Mouse (Mus musculus): ENCODE measurements at regions not wholly inside any gene's neighbourhood (a gene's known extent, or its start where the extent isn't known, plus 50 kb on each side); places are given as distances from the start of the nearest gene placed in this dataset.

DNA sequence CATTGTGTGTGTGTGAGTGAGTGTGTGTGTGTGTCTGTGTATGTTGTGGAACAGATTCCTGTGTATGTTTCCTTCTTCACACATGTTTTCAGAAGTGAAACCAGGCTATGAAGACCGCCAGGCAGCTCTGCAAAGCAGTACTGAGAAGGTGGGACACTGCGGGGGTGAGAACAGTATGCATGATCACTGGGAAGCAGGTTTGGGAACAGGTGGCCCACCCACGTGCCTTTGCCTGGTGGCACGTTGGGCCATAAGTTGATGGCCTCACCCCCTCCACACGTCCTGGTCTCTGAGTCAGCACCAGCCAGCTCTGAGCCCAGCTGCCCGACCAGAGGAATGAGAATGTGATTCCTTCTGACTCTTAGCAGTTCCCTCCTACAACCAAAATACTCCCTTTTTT is 89.2 kb upstream of the Rasgrp1 start:
- Histone ChIP-seq H3K36me3 (ENCODE audit: control insufficient read depth, insufficient read depth) (no peaks in the 10 kb centered on the region), H3K79me3 (ENCODE audit: low read depth) (no peaks in the 10 kb centered on the region), H3K27me3 (ENCODE audit: control insufficient read depth, insufficient read depth, insufficient read length) (peaks cover 12% of the 10 kb centered on the region), H3K4me3 (ENCODE audit: insufficient read depth, poor library complexity, severe bottlenecking) (no peak overlapping the region), H3K79me2 (ENCODE audit: control insufficient read depth, insufficient read depth) (no peaks in the 10 kb centered on the region), H3ac (ENCODE audit: control insufficient read depth, insufficient read length, low read depth) (peak overlapping the region; percentile 38)
- TF ChIP-seq MYOG (IDR thresholded peaks at IDR 0.05; ENCODE audit: control insufficient read depth, extremely low read depth, insufficient read length): no peak
- no peak for TF ChIP-seq CEBPB (IDR thresholded peaks at IDR 0.05; ENCODE audit: low read depth)
- no peak for TF ChIP-seq MYOD1 (IDR thresholded peaks at IDR 0.05; ENCODE audit: control insufficient read depth, insufficient read length, low read depth)
- TF ChIP-seq CTCF (IDR thresholded peaks at IDR 0.05; ENCODE audit: control insufficient read depth, insufficient read depth, insufficient read length): no peak
- TF ChIP-seq FOSL1 (IDR thresholded peaks at IDR 0.05; ENCODE audit: insufficient read depth, low read length, poor library complexity, severe bottlenecking): no peak
- TF ChIP-seq USF1 (IDR thresholded peaks at IDR 0.05; ENCODE audit: low read depth): no peak
- TF ChIP-seq MAX (IDR thresholded peaks at IDR 0.05): no peak

DNA sequence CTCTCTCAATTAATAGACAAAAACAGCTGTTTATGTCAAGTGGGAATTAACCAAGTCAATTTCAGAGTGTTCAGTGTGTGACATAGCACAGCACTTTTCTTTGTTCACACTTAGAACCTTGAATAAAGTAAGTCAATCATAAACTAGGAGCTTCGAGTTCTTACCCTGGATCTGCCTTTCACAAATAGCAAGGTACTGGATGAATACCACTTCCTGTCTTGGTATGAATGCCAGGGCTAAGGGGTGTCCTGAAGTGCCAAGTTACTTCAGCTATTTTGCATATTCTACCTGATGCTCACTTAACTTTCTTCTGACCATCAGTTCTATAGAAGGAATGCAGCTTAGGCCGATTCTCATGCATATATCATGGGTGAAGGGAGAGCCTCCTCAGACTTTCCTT is 90.1 kb upstream of the Rasgrp1 start:
- TF ChIP-seq MYOG (IDR thresholded peaks at IDR 0.05; ENCODE audit: control insufficient read depth, extremely low read depth, insufficient read length): no peak
- no peak overlapping the region for H3K4me3 ChIP-seq (ENCODE audit: insufficient read depth, poor library complexity, severe bottlenecking)
- H3K36me3 ChIP-seq (ENCODE audit: control insufficient read depth, insufficient read depth): no peaks in the 10 kb centered on the region
- H3K79me3 ChIP-seq (ENCODE audit: low read depth): no peaks in the 10 kb centered on the region
- no peak overlapping the region for H3ac ChIP-seq (ENCODE audit: control insufficient read depth, insufficient read length, low read depth)
- peaks cover 12% of the 10 kb centered on the region for H3K27me3 ChIP-seq (ENCODE audit: control insufficient read depth, insufficient read depth, insufficient read length)
- no peaks in the 10 kb centered on the region for H3K79me2 ChIP-seq (ENCODE audit: control insufficient read depth, insufficient read depth)

DNA sequence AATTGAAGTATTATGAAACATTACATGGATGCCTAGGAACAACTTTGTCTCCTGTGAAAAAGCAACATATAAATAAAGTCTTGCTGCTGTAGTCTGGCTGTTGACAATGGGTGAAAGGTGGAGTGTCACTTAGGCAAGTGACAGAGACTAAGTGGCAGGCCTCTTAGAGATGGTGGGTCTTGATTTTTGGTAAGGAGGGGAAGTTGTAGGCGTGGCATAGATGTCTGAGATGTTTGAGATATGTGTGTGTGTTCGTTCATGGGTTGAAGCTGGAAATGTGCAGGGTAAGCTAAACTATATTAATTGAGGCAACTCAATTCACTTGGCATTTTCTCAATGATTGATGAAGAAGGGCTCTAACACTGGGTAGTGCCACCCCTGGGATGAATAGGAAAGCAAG is 90.7 kb upstream of the Rasgrp1 start:
- Histone ChIP-seq H3K79me3 (ENCODE audit: low read depth) (no peaks in the 10 kb centered on the region), H3K4me3 (ENCODE audit: insufficient read depth, poor library complexity, severe bottlenecking) (no peak overlapping the region), H3K27me3 (ENCODE audit: control insufficient read depth, insufficient read depth, insufficient read length) (peaks cover 12% of the 10 kb centered on the region), H3K79me2 (ENCODE audit: control insufficient read depth, insufficient read depth) (no peaks in the 10 kb centered on the region), H3ac (ENCODE audit: control insufficient read depth, insufficient read length, low read depth) (no peak overlapping the region), H3K36me3 (ENCODE audit: control insufficient read depth, insufficient read depth) (no peaks in the 10 kb centered on the region)
- no peak for TF ChIP-seq MAX (IDR thresholded peaks at IDR 0.05)
- TF ChIP-seq USF1 (IDR thresholded peaks at IDR 0.05; ENCODE audit: low read depth): no peak
- no peak for TF ChIP-seq CEBPB (IDR thresholded peaks at IDR 0.05; ENCODE audit: low read depth)
- TF ChIP-seq MYOD1 (IDR thresholded peaks at IDR 0.05; ENCODE audit: control insufficient read depth, insufficient read length, low read depth): no peak
- TF ChIP-seq FOSL1 (IDR thresholded peaks at IDR 0.05; ENCODE audit: insufficient read depth, low read length, poor library complexity, severe bottlenecking): no peak
- TF ChIP-seq MYOG (IDR thresholded peaks at IDR 0.05; ENCODE audit: control insufficient read depth, extremely low read depth, insufficient read length): no peak

DNA sequence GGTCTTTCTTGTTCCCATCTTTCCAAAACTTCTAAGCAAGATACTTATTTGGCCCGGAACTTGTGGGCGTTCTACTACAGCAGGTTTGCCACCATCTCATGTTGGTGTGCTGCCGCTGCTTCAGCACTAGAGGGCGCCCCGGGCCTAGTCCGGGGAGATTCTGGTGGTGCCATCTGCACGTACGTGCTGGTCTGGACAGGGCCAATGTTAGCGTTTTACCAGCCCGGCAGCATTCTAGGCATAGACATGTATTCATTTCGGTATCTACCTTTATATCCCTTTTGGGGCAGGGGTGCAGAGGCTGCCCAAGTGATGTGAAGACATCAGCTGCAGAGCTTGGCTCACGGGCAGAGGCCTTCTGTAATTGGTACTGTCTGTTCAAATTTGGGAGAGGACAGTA is 95.3 kb upstream of the Rasgrp1 start:
- no peaks in the 10 kb centered on the region for H3K27me3 ChIP-seq (ENCODE audit: control insufficient read depth, insufficient read depth, insufficient read length)
- no peaks in the 10 kb centered on the region for H3K79me2 ChIP-seq (ENCODE audit: control insufficient read depth, insufficient read depth)
- no peaks in the 10 kb centered on the region for H3K36me3 ChIP-seq (ENCODE audit: control insufficient read depth, insufficient read depth)
- TF ChIP-seq FOSL1 (IDR thresholded peaks at IDR 0.05; ENCODE audit: insufficient read depth, low read length, poor library complexity, severe bottlenecking): no peak
- no peak for TF ChIP-seq CEBPB (IDR thresholded peaks at IDR 0.05; ENCODE audit: low read depth)
- TF ChIP-seq CTCF (IDR thresholded peaks at IDR 0.05; ENCODE audit: control insufficient read depth, insufficient read depth, insufficient read length): no peak
- TF ChIP-seq MAX (IDR thresholded peaks at IDR 0.05): no peak
- no peak for TF ChIP-seq MYOD1 (IDR thresholded peaks at IDR 0.05; ENCODE audit: control insufficient read depth, insufficient read length, low read depth)
- TF ChIP-seq MYOG (IDR thresholded peaks at IDR 0.05; ENCODE audit: control insufficient read depth, extremely low read depth, insufficient read length): no peak
- no peak for TF ChIP-seq USF1 (IDR thresholded peaks at IDR 0.05; ENCODE audit: low read depth)
- H3K4me3 ChIP-seq (ENCODE audit: insufficient read depth, poor library complexity, severe bottlenecking): no peak overlapping the region
- no peaks in the 10 kb centered on the region for H3K79me3 ChIP-seq (ENCODE audit: low read depth)
- no peak overlapping the region for H3ac ChIP-seq (ENCODE audit: control insufficient read depth, insufficient read length, low read depth)

DNA sequence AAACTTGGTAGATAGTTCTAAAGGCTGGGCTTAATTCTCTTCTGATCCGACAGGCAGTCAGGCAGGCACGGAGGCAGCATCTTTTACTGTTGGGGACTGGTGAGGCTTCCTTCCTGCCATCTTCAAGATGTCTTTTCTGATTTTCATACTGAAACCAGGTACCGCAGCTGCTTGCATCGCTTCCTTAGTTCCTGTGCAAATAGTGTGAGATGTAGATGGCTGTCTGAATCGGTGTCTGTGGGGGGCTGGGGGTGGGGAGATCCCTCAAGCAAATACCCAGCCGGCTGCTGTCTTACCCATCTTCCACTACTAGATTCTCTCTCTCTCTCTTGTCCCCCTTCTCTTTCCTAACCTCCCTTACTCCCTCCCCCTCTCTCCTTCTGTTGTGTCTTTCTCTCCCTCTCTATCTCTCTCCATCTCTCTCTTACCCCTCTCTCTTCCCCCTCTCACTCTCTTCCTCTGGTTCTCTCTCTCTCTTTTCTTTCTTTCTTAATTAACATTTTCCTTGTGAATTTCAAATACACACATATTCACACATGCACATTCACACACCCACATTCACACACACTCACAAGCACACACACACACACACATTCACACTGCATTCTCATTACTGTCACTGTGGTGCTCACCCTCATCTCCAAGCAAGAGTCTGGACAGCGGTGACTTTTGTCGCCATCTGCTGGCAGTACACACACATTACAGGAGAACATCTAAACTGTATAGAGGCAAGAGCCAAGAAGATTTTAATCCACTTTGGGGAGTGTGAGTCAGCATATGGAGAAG is 96.0 kb upstream of the Rasgrp1 start:
- Histone ChIP-seq H3K27me3 (ENCODE audit: control insufficient read depth, insufficient read depth, insufficient read length) (no peaks in the 10 kb centered on the region), H3K36me3 (ENCODE audit: control insufficient read depth, insufficient read depth) (no peaks in the 10 kb centered on the region), H3K79me3 (ENCODE audit: low read depth) (no peaks in the 10 kb centered on the region), H3ac (ENCODE audit: control insufficient read depth, insufficient read length, low read depth) (no peak overlapping the region), H3K79me2 (ENCODE audit: control insufficient read depth, insufficient read depth) (no peaks in the 10 kb centered on the region), H3K4me3 (ENCODE audit: insufficient read depth, poor library complexity, severe bottlenecking) (no peak overlapping the region)
- TF ChIP-seq FOSL1 (IDR thresholded peaks at IDR 0.05; ENCODE audit: insufficient read depth, low read length, poor library complexity, severe bottlenecking): no peak
- peak; percentile 14 for TF ChIP-seq CTCF (IDR thresholded peaks at IDR 0.05; ENCODE audit: control insufficient read depth, insufficient read depth, insufficient read length)

DNA sequence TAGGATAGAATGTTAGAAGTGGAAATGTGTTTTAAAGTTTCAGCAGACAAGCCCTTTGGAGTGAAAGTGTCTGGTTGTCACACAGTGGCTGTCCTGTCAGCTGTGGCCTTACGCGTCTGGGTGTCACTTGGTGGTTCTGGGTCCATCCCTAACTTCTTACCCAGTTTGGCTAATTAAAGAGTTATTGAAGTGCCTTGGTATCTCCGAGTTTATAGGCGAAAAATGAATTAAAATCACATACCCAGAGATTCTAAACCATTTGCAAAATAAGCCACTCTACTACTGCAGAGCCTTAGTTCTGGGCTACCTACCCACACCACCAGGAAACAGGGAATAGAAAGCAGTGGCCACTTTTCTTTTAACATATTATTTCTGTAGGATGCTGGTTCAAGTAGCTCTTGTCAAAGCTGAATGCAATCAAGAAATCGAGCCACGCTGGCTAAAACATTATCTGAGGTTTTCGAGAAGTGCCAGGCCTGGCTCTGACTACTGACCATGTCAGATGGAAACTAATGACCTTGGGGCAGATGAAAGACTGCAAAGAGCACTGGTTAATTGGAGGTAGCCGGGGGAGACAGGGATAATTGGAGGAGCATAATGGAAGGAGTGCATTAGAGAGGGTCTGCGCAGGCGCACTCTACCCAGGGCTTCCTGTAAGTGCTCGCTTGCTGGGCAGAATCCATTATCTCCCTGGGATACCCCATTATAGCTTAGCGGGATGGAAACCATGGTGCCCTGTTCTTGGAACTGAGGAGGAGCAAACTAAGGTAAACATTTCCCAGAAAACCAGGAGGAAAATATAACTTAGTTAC is 96.8 kb upstream of the Rasgrp1 start:
- H3K79me3 ChIP-seq (ENCODE audit: low read depth): no peaks in the 10 kb centered on the region
- TF ChIP-seq FOSL1 (IDR thresholded peaks at IDR 0.05; ENCODE audit: insufficient read depth, low read length, poor library complexity, severe bottlenecking) (no peak), CTCF (IDR thresholded peaks at IDR 0.05; ENCODE audit: control insufficient read depth, insufficient read depth, insufficient read length) (no peak)
- no peak overlapping the region for H3ac ChIP-seq (ENCODE audit: control insufficient read depth, insufficient read length, low read depth)
- H3K79me2 ChIP-seq (ENCODE audit: control insufficient read depth, insufficient read depth): no peaks in the 10 kb centered on the region
- H3K27me3 ChIP-seq (ENCODE audit: control insufficient read depth, insufficient read depth, insufficient read length): no peaks in the 10 kb centered on the region
- H3K36me3 ChIP-seq (ENCODE audit: control insufficient read depth, insufficient read depth): no peaks in the 10 kb centered on the region
- H3K4me3 ChIP-seq (ENCODE audit: insufficient read depth, poor library complexity, severe bottlenecking): no peak overlapping the region

Measured in C2C12 (cell line).